Mouse (Mus musculus) heart, embryonic 14.5 days (tissue): ENCODE measurements at regions not wholly inside any gene's neighbourhood (a gene's known extent, or its start where the extent isn't known, plus 50 kb on each side); places are given as distances from the start of the nearest gene placed in this dataset.

Experiments used
- ATAC-seq: fragments of 200-750 bp; cut with Nextera tagmentation; 2 replicates; pipeline ENCODE4 v1.8.0; 2017; ENCODE audit warnings: low read depth, moderate TSS enrichment; ENCODE audit not compliant: insufficient number of reproducible peaks, insufficient read depth, low FRiP score
- H3K27ac ChIP-seq, 2 experiments: fragments of 200-500 bp in 1 of 2; fragments of 300-500 bp in 1 of 2; sonication (generic) in 1 of 2; replicated peaks in 1 of 2; 2 replicates each; pipeline ENCODE4 v1.5.1; 2012 to 2014; ENCODE audit warnings: low read depth in 2 of 2, low read length in 2 of 2, control low read depth in 1 of 2, mild to moderate bottlenecking in 1 of 2, mixed read lengths in 1 of 2; ENCODE audit not compliant: control insufficient read depth in 1 of 2, insufficient read depth in 1 of 2
- H3K27me3 ChIP-seq: fragments of 300-500 bp; sonication (generic); 2 replicates; pipeline ENCODE4 v1.6.1; 2014; ENCODE audit warnings: mild to moderate bottlenecking, low read length, control low read depth; ENCODE audit not compliant: control insufficient read depth, insufficient read depth
- H3K36me3 ChIP-seq: fragments of 300-500 bp; sonication (generic); 2 replicates; pipeline ENCODE4 v1.6.1; 2014; ENCODE audit warnings: mild to moderate bottlenecking, control low read depth, low read length, mixed read lengths; ENCODE audit not compliant: control insufficient read depth, insufficient read depth
- H3K4me1 ChIP-seq, 2 experiments: fragments of 200-500 bp in 1 of 2; fragments of 300-500 bp in 1 of 2; sonication (generic) in 1 of 2; 2 replicates each; pipeline ENCODE4 v1.6.1; 2012 to 2014; ENCODE audit warnings: low read length in 2 of 2, control low read depth in 1 of 2, mixed read lengths in 1 of 2; ENCODE audit not compliant: control insufficient read depth in 2 of 2, insufficient read depth in 2 of 2
- H3K4me2 ChIP-seq: fragments of 300-500 bp; sonication (generic); 2 replicates; pipeline ENCODE4 v1.6.1; 2014; ENCODE audit warnings: mild to moderate bottlenecking, low read length
- H3K4me3 ChIP-seq, 2 experiments: fragments of 200-500 bp in 1 of 2; fragments of 300-500 bp in 1 of 2; sonication (generic) in 1 of 2; 2 replicates each; pipeline ENCODE4 v1.5.1; 2012 to 2014; ENCODE audit warnings: low read length in 2 of 2, mild to moderate bottlenecking in 2 of 2, control low read depth in 1 of 2, low read depth in 1 of 2, moderate library complexity in 1 of 2; ENCODE audit not compliant: control insufficient read depth in 1 of 2, insufficient read depth in 1 of 2
- H3K9ac ChIP-seq: fragments of 300-500 bp; sonication (generic); 2 replicates; pipeline ENCODE4 v1.6.1; 2014; ENCODE audit warnings: mild to moderate bottlenecking, low read length
- H3K9me3 ChIP-seq: fragments of 300-500 bp; sonication (generic); 2 replicates; pipeline ENCODE4 v1.6.1; 2016; ENCODE audit warnings: low read length, control low read depth; ENCODE audit not compliant: control insufficient read depth
- WGBS: fragments of 180-500 bp; shearing (Covaris S2); extraction: QIAGEN DNeasy Blood & Tissue Kit; methylation state at CpG from one replicate; pipeline ENCODE4 v1.1.7; 2014; 5-methylcytosine and 5-hydroxymethylcytosine counted together

DNA sequence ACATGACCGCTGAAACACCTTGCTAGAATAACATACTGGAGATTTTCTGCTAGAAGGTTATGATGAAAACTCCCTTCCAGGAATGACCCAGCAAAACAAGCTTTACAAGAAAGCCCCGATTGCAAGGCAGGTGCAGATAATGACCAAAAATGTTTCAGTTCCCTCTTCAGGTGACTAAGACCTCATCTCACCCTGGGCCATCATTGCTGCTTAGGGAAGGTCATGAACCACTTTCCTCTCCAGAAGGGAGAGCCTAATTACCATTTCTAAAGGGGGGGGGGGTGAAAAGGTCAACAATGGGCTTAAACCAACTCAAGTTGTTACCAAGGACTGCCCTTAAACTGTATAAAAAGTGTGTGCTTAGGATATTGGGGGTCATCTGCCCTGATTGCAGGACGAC, 59.8 kb upstream of the Speer4c start:
- no peaks in the 10 kb centered on the region for H3K4me1 ChIP-seq
- H3K9me3 ChIP-seq, result no peaks in the 10 kb centered on the region
- no peak overlapping the region for H3K4me3 ChIP-seq
- H3K9ac ChIP-seq, result no peak overlapping the region
- no peak for ATAC-seq
- no peak overlapping the region for H3K4me2 ChIP-seq
- no peaks in the 10 kb centered on the region for H3K27me3 ChIP-seq
- no peak overlapping the region for H3K27ac ChIP-seq
- WGBS, result 45% methylated on average over 3 of the region's 3 CpGs
- H3K36me3 ChIP-seq, result no peaks in the 10 kb centered on the region

DNA sequence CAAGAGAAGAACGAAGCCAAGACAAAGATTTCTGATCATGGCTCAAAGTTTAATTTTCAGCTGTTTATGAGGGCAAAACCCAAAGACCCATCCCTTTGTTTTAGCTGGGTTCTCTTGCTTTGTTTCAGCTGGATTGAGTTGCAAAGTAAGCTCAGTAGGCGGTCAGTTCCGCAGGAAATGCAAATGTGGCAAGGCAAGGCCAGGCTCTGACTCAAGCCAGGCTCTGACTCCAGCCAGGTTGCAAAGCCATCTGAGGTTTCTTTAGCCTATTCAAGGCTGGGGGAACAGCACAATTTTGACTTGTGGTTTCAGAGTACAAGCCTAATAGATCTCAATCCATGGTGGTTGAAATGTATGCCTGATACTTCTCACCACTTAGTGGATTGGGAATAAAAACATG, 60.5 kb upstream of the Speer4c start:
- no peaks in the 10 kb centered on the region for H3K4me1 ChIP-seq
- no peaks in the 10 kb centered on the region for H3K9me3 ChIP-seq
- H3K4me2 ChIP-seq, result no peak overlapping the region
- no peak overlapping the region for H3K9ac ChIP-seq
- H3K36me3 ChIP-seq, result no peaks in the 10 kb centered on the region
- no peak for ATAC-seq
- no peak overlapping the region for H3K27ac ChIP-seq
- H3K4me3 ChIP-seq, result no peak overlapping the region
- 30% methylated on average over 3 of the region's 3 CpGs for WGBS
- no peaks in the 10 kb centered on the region for H3K27me3 ChIP-seq

DNA sequence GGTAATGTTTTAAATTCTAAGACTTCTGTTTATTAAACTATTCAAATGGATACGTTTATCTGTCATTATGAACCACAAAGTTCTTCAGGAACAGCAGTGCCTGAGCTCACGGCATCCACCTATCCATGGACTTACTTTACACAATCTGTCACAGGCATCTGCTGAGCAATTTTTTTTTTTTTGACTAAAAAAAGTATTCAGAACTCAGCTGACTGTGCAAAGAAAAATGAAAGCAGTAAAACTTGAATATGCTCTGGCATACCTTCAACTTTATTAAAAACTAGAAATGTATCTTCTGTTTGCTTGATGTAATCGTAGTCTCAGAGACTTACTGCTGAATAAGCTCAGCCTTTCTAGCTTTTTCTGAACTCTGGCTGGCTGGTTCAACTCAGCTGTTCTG, 62.0 kb upstream of the Speer4c start:
- Histone ChIP-seq H3K27me3 (no peaks in the 10 kb centered on the region), H3K27ac (no peak overlapping the region), H3K9ac (no peak overlapping the region), H3K4me3 (no peak overlapping the region), H3K36me3 (no peaks in the 10 kb centered on the region), H3K4me2 (no peak overlapping the region), H3K4me1 (no peaks in the 10 kb centered on the region), H3K9me3 (no peaks in the 10 kb centered on the region)
- ATAC-seq, result no peak
- 75% methylated on average over 3 of the region's 3 CpGs for WGBS

DNA sequence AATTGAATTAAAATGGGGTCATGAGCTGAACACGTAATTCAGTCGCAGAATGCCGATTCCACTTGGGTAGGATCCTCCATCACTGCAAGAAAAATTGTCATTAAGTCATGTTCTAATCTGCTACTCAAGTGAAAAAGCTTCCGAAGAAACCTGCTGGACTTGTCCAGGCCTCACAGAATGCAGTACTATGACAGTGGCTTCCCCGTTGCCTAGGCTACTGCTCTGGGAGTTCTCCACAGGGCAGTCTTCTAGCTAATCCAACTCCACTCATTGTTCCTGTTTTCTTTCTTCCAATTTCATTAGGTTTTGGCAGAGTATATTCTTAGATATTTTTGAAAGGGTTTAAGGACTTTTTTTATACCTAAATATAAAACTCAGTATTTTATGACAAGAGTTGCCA, 89.5 kb upstream of the Speer4c start:
- no peaks in the 10 kb centered on the region for H3K9me3 ChIP-seq
- no peak overlapping the region for H3K27ac ChIP-seq
- H3K36me3 ChIP-seq, result no peaks in the 10 kb centered on the region
- no peaks in the 10 kb centered on the region for H3K27me3 ChIP-seq
- no peak overlapping the region for H3K9ac ChIP-seq
- ATAC-seq, result no peak
- WGBS, result 92% methylated on average over 5 of the region's 5 CpGs
- H3K4me1 ChIP-seq, result no peaks in the 10 kb centered on the region
- H3K4me3 ChIP-seq, result no peak overlapping the region
- H3K4me2 ChIP-seq, result no peak overlapping the region

DNA sequence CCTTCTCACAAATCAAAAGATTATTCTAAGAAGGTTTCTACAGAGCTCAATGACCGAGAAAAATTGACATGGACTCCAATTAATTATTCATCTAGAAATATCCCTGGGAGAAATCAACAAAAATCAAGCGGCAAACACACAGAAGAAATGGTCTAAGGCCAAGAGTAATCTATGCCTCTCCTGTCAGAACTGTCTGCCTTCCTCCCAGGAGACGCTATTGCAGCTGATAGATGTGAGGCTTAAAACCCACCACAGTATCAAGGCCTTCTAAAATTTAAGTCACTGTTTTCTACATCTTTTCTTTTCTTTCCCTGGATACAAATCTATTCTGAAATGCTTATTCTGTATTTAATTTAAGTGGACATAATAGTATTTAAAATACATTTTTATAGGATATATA, 102.8 kb upstream of the Speer4c start:
- H3K36me3 ChIP-seq, result no peaks in the 10 kb centered on the region
- no peak for ATAC-seq
- no peak overlapping the region for H3K9ac ChIP-seq
- H3K4me2 ChIP-seq, result no peak overlapping the region
- WGBS, result 71% methylated on average over 3 of the region's 3 CpGs
- H3K27me3 ChIP-seq, result no peaks in the 10 kb centered on the region
- H3K27ac ChIP-seq, result no peak overlapping the region
- no peaks in the 10 kb centered on the region for H3K4me1 ChIP-seq
- H3K9me3 ChIP-seq, result no peaks in the 10 kb centered on the region
- H3K4me3 ChIP-seq, result no peak overlapping the region

DNA sequence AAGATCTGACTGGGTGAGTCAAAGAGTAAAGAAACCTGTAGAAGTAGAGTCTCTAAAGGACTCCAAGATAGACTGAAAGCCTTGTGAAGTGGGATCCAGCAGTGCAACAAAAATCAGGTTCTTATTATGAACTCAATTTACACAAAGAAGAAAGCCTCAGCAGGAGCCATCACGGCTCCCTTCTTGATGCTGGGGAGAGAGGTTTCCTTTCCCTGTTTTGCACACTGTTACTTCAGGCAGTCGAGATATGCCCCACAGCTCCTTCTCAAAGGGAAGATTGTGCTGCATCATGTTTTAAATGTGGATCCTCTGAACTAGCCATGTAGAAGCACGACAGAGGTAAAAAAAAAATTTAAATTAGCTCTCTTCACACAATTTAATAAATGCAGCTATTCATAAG, 103.3 kb upstream of the Speer4c start:
- 62% methylated on average over 3 of the region's 3 CpGs for whole genome bisulfite sequencing
- ATAC-seq, result no peak
- Histone ChIP-seq H3K4me2 (no peak overlapping the region), H3K4me1 (no peaks in the 10 kb centered on the region), H3K27ac (no peak overlapping the region), H3K36me3 (no peaks in the 10 kb centered on the region), H3K27me3 (no peaks in the 10 kb centered on the region), H3K9ac (no peak overlapping the region), H3K9me3 (no peaks in the 10 kb centered on the region), H3K4me3 (no peak overlapping the region)

DNA sequence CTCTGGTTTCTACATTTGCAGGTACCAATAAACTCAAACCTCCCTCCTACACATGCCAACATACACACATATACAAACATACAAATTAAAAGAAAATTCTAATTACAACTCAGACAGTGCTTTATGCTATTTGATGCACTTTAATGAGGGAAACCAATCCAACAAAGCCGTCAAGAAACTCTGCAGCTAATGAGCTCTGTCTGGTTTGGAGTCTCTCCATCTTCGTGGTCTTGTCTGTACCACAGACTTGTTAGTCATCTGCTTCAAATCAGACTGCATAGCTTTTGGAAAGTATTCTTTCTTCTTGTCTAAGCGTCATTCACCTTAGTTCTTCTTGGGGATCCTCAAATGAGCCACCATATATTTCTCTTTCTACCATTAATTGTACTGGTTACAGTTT, 108.9 kb upstream of the Speer4c start:
- H3K27me3 ChIP-seq, result no peaks in the 10 kb centered on the region
- no peaks in the 10 kb centered on the region for H3K36me3 ChIP-seq
- 81% methylated on average over 3 of the region's 3 CpGs for WGBS
- H3K27ac ChIP-seq, result no peak overlapping the region
- H3K4me2 ChIP-seq, result no peak overlapping the region
- no peak overlapping the region for H3K9ac ChIP-seq
- H3K9me3 ChIP-seq, result 0 out of 2 replicates have a peak, but pooled peaks cover 2% of the 10 kb centered on the region
- no peaks in the 10 kb centered on the region for H3K4me1 ChIP-seq
- no peak overlapping the region for H3K4me3 ChIP-seq
- no peak for ATAC-seq

DNA sequence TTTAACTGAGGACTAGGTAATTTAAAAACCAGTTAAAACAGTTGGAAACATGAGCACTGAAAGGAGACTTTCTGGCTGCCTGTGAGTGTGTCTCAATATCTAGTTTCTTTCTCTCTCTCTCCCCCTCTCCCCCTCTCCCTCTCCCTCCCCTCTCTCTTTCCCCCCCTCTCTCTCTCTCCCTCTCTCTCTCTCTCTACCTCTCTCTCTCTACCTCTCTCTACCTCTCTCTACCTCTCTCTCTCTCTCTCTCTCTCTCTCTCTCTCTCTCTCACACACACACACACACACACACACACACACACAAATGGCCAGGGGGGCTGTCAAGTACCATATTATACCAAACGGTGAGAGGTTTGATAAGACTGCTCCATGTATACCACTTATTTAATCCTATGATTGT, 103.0 kb upstream of the Cacna2d1 start:
- Histone ChIP-seq H3K9me3 (0 out of 2 replicates have a peak, but pooled peaks cover 6% of the 10 kb centered on the region), H3K27me3 (no peaks in the 10 kb centered on the region), H3K27ac (no peak overlapping the region), H3K36me3 (no peaks in the 10 kb centered on the region), H3K4me3 (no peak overlapping the region), H3K9ac (no peak overlapping the region), H3K4me2 (no peak overlapping the region), H3K4me1 (no peaks in the 10 kb centered on the region)
- ATAC-seq, result no peak
- 59% methylated on average over 1 of the region's 1 CpGs for WGBS
